Mouse (Mus musculus) heart, adult 9 months (tissue): ENCODE results near the gene Piezo1.

Source experiments
- DNase-seq, 2 experiments: peaks; one replicate each; pipeline ENCODE4 v3.0.0; 2022; ENCODE audit warnings: low spot score in 2 of 2

The Piezo1 gene

DNA sequence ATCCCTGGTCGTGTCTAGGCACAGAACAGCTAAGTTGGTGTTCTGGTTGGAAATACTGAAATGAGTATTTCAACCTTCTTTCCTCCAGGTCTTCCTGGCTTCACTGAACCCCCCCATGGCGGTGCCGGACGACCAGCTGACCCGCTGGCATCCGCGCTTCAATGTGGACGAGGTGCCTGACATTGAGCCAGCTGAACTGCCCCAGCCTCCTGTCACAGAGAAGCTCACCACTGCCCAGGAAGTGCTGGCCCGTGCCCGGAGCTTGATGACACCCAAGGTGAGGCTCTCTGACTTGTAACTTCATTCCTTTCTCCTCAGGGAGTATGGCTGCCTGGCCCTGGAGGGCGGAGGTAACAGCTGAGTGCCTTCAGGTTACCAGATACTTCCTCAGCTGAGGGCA, 20.0 kb upstream of the Piezo1 start:
- DNase-seq = no peak

DNA sequence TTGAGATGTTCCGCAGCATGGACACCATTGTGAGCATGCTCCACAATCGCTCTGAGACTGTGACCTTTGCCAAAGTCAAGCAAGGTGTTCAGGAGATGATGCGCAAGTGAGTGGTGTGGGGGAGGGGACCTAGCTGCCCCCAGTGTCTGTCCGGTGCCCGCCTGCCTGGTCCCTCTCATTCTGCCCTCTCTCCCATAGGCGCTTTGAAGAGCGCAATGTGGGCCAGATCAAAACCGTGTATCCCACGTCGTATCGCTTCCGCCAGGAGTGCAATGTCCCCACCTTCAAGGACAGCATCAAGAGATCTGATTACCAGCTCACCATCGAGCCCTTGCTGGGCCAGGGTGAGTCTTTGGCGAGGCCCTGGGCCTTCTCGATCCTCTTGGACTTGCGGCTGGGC, 18.9 kb upstream of the Piezo1 start:
- no peak for DNase-seq

DNA sequence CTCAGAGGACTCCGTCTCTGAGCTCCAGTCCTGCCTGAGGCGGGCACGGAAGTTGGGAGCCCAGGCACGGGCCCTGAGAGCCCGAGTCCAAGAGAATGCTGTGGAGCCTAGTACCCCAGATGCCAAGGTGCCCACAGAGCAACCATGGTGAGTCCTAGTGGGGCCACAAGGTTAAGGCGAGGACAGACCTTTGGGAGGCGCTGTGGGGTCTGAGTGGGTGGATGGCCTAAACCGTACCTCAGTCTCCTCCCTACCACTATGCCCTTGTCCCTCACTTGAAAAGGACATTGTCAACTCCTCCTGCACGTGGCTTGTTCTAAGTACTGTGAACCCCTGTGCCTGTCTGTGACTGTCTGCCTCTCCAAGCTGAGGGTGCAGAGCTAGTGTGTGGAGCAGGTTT, 18.2 kb upstream of the Piezo1 start:
- DNase-seq = no peak

DNA sequence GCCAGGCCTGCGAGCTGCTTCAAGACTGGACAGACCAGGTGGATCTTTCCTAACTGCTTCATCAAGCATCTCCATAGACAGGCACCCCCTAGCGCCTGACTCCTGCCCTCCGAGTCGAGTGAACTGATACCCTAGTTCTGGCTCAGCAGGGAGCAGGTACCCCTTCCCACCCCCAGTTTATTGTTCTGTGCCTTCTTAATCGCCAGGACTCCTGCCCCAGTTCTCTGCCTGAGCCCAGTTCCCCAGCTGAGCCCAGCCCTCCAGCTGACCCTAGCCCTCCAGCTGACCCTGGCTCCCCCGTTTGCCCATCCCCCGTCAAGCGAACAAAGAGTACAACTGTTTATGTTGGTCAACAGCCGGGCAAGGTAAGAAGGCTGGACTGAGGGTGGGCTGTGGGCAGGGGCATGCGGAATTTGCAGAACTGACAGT, 17.8 kb upstream of the Piezo1 start:
- DNase-seq = no peak

DNA sequence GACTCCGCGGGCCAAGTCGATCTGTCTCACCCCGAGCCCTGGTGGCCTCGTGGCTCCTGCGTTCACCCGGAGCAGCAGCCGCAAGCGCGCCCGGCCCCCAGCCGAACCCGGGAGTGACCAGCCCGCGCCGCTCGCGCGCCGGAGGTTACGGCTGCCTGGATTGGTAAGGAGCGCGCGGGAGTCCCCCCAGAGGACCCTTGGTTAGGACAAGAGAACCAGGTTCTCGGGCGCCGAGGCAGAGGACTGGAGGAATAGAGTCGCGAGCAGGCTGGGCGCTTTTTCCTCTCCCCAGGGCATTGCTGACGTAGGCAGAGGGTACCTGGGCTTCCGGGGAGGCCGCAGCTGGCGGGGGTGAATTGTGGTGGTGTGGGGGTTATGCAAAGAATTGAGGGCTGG, 17.0 kb upstream of the Piezo1 start:
- no peak for DNase-seq

DNA sequence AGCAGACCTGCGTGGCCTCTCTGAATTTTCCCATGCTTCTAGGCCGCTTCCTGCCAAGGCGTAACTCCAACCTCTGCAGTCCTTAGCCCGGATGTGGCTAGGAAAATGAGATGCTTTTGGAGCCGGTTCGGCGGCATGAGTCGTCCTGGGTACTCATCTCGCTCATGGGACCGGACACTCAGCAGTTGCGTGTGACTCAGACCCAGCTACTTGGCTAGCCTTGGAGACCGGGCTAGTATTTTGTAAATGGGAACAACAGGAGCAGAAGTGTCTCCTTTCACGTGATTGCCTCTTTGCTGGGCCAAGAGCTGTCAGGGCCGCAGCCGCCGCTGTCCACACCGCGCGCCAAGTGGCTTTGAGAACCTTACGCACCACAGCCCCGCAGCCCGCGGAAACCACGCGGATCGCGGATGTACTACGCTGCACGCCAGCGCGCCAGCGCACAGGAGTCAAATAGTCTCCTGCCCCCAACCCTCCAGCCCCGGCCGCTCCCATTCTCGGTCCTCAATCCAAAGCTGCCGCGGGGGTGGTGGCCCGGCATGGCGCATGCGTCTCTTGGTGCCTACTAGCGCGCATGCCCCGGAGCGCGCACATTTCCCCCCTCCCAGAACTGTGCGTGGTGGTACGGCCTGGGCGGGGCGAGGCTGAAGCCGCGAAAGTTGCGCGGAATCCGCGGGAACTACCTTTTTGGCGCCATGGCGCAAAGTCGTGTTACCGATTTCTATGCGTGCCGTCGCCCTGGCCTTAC, 16.4 kb upstream of the Piezo1 start, which contains the start of gene Cdt1:
TSS of gene Cdt1 (plus strand) at position 655 of the 748 bp plus-strand sequence.
- DNase-seq = peak; percentile 94 to 95

DNA sequence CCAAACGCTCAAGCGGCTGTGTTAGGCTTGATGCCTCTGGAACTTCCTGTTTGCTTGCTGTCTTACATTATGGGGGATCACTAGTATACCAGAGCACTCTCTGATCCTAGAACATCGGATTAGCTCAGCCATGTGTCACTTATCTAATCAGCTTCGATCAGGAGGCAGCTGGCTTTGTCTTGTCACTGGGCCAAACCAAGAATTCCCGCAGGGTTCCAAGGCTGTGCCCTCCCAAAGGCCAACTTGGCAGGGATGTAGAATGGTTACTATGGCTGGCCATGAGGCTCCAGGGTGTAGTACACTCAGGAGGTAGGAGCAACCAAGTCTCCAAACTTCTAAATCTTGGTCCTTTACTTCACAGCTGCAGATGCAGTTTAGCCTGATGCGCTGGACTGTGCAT, 15.6 kb upstream of the Piezo1 start:
- peak; percentile 51 to 73 for DNase-seq

DNA sequence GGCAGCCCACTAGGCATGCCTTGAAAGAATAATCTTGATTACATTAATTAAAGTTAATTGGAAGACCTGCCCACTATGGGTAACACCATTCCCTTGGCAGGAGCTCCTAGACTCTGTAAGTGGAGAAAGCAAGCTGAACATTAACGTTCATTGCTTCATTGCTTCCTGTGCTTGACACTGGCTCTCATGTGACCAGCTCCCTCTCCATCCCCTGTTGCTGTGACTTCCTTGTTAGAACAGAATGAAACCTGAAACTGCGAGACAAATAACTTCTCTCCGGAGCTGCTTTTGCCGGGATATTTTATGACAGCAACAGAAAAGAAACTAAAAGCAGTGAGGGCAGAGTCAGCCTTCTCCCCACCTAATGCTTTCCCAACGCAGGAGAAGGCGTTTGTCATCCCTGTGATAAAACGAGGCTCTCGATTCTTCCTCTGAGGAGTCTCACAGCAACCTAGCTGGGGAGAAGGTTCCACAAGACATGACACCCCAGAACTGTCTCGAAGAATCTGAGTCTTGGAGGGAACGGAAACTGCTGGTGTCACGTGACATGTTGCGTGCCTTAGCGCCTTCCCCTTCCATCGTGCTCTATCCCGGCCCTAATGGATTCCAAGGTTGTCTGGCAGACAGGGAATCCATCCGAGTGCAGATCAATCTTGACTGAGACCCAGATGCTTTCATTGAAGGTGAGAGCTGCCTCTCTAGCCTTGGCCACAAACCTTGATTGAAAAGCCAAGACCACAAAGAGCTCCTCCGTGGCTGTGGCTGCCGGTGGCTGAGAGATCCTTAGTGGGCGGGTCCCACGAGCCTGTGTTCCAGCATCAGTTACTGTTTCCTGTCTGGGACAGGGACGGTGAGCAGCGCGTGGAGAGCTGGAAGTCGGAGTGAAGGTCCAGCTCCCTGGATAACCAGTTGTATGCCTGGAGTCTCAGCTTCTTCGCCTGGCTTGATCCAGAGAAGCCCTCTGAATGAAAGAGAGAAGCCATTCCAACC, 13.5 kb upstream of the Piezo1 start:
- no peak for DNase-seq

DNA sequence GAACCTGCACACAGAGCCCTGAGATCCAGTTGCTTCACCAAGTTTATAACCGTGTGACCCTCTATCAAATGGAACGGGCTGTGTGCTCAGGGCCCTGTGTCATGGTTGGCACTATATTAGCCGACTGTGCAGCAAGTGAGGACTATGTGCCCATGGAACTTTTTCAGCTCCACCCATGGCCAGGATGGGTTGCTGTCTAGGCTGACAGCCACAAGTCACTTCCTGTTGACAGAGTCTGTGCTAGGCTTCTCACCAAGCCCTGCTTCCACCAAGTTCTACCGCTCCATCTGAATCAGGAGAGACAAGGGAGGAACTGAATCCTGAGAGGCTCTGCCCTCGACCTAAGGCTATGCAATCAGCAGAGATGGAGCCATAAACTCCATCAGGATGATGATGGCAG, 10.1 kb upstream of the Piezo1 start:
- peak in 1 of 2 experiments; percentile 52 for DNase-seq

DNA sequence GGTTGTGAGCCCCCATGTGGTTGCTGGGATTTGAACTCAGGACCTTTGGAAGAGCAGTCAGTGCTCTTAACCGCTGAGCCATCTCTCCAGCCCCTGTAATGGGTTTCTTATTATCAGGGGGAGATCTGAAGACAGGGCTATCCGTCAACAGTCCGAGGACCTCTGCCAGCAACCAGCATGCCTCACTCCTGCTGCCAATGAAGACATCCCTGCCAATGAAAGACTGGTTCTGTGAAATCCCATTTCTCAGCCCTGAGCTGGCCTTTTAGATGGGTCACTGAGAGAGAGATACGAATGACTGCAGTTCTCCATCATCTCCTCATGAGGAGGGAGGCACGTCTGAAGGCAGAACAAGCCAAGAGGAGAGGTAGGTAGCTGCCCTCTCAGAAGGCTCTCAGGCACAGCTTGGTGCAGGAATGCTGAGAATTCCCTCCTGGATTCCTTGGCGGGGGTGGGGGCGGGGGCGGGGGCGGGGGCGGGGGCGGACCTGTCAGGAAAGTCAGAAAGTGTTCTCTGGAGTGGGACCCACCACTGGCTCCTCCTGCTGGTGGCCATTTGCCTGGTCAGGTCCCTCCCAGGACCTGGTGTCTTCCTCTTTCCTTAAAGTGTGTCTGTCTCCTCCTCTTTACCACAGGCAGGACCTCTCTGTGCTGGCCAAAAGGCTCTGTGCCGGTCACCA, 7.7 kb upstream of the Piezo1 start:
- DNase-seq = no peak

DNA sequence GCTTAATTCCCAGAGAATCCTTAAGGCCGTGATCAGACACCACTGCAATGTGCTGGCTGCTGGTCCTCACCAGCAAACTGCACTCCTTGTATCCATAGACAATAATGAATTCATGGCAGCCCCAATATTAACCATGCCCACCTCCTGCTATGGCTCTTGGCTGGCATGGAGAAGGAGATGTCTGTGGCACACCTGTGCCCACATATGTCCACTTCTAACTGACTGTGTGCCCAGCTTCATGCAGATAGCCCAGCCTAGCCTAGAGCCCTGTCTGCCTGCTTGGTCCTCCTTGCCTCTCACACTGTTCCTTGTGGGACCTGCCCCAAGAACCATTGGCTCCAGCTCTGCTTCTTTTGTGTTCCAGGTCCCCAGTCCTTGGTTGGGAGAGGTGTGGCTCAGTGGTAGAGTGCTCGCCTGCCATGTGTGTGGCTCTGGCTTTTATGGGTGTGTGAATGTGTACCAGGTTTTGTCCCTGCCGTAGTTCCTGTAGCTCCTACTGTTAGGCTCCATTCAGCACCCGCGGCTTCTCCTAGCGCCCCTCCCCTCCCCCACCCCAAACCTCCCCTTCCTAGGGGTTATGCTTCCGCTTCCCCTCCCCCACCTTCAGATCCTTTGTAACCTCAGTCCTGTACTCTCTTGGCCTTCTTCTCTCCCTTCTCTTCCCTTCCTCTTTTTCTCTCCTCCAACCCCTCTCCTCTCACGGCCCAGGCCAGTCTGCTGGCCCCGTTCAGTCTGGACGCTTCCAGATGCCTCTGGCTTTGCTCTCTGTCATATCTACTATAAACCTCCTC, 6.3 kb upstream of the Piezo1 start:
- DNase-seq = no peak

DNA sequence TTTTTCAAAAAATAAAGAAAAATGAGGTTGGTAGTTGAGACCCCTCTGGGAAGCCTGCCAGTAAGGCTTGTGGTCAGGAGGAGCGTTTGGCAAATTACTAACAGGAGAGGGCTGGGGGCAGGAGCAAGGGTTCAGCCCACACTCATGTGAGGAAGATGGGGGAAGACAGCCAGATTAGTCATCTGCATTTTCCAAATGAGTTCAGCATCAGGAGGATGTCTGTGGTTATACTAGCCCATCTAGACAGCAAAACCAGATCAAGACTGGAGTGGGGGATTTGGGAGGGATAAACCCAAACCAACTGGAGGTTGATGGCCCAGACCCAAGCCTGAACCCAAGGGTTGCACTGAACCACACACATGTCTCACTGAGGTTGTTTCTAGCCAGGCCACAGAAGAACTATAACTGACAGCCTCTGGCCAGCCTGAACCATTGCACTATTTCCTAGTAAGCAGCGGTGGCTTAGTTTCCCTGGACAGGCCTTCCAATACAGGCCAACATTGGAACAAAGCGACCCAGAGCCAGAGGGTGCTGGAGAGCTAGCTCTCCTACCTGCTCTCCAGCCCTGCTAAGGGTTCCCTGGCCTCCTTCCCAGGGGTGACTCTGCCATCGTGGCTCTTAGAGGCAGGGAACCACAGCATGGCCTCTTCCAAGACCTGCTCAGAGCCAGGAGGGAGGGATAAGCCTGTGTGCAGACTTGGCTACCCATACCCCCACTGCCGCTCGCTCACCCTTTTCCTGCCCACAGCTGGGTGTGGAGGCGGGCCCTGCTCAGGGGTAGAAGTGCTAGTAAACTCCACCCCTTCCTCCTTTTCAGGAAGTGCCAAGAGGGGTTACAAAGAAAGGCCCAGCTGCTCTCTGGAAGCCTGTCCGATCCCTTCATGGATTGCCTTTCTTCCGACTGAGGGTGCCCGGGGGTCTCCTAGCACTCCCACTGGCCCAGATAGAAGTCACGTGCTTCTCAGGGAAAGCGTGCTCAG, 5.2 kb upstream of the Piezo1 start:
- DNase-seq = peak; percentile 70 to 81

DNA sequence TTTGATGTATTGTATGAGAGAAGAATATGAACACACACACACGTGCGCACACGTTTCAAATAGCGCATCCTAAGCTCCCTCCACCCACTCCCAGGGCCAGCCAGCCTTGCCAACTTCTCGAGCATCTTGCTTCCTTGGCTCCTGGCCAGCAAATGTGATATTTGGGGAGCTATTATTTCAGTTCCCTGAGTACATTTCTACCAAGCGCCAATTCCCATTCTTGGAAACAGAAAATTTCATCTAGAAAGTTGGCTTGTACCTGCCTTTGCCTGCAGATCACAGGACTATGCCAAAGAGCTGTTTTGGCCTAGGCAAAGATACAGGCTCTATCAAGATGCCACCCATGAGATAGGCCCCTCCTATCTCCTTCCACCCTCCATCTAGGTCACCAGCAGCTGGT, 3.7 kb upstream of the Piezo1 start:
- no peak for DNase-seq

DNA sequence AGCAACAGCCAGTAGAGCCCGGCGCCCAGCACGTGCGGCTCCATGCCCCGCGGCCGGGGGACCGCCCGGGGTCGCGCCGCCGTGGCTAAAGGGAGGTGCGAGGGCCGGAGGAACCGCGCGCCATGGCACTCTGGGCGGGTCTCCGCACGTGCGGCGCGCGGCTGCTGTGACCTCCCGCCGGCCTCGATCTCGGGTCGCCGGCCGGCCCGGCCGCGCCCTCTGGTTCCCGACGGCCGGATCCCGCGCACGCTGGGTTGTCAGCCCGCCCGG, 199 bp downstream of the Piezo1 start:
- no peak for DNase-seq

DNA sequence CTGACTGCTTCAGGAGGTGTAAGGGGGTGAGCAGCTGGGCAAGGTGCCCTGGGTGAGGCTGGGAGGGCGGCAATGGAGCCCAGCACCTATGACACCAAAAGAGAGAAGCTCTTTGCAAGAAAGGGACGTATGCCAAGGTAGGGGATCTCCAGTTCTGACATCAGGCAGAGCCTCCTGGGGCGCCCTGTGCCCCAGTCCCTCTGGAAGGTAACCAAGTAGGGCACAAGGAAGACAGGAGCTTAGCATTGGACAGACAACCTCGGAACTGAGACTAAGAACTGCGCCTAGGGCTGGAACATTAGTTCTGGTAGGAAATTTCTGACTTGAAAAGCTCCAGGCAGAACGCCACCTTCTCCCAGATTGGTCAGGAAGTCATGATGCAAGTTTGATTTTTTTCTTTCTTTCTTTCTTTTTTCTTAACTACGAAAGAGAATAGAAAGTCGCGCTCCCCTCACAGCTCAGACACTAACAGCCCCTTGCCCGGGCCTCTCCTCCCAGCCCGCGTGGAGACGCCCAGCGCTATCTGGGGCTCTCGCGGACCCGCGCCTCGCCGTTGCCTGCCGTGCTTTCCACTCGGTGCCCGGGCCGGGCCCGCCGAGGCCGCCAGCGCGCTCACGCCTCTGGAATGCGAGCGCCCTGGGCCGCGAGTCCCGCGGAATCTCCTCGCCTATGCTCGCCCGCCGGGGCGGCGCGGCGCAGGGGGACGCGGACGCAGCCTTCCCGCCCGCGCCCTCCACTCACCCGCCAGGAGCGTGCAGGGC, 715 bp downstream of the Piezo1 start:
- DNase-seq = no peak

DNA sequence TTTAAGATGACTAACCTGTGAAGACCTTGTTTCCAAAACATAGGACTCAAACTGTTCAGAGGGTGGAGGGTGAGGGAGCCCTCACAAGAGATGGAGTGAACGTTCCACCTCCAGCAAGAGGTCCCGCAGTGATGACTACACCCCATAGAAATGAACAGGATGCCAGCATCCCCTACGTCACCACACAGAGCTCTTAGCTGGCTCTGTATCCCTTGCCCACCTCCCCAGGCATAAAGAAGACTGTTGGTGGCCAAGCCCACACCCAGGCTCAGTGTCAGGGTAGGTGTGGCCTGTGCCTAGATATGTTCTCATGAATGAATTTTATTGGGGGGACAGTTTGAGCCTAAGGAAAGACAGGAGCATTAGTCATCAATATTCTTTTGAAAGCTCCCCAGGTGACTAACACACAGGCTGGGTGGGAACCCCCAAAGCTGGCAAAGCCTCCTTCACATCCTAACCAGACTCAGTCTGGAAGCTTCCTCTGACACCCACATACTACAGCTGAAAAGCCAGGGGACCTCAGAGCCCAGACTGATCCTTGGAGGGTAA, 2.2 kb downstream of the Piezo1 start:
- DNase-seq = no peak

DNA sequence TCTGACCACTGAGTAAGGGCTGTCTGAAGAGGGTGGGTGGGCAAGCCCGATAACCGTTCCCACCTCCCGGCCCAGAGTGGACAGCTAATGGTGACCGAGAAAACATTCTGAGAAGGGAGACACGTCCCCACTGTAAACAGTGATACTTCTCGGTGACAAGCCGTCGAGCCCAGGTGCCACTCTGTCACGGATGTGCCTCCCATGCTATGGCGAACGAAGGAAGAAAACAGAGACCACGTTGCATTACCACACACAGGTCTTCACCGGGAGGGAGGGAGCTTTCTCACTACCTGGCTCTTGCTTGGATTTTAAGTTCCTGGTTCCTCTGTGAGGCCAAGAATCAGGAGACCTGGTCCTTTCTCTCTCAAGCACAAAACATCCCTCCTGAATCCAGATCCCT, 2.8 kb downstream of the Piezo1 start:
- no peak for DNase-seq

DNA sequence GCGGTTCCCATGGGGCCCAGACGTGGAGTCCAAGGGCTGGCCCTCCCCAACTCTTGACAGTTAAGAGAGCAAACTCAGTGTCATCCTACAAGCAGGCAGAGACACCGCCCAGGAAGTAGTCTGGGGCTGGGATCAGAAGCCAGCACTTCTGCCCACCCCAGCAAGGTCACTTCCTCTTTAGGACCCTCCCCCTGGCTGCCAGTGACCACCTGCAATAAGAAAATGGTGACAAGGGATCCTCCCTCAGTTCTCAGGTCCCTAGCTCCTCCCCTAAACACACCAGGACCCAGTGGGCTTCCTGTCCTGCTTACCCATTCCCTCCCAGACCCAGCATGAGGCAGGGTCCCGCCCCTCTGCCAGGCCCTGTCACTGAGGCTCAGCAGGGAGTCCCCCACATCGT, 3.3 kb downstream of the Piezo1 start:
- peak; percentile 41 to 61 for DNase-seq

DNA sequence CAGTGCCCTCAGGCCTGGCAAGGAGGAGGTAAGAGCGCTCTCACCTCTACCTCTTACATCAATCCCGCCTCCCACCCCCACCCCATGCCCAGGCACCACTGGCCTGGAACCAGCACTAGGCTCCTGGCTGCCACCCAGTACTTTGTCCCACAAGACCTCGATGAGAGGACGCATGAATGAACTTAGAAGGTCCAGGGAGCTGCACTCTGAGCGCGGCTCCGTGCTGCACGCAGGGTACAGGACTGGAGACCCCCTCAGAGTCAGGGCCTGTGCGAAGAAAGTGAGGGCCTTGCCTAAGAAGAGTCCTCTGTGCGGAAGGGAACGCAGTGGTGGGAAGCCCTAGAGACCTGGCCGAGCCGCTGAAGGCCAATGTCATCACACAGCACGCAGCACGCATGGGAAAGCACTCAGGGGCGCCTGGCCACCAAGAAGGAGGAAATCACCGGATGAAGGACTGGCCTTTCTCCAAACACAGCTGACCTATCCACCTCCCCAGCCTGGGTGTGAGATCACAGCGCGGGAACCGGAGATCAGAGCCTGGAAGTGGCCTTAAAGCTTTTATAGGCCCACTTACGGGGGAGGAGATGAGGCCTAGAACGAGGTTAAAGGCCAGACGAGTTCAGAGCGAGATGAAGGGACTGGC, 4.2 kb downstream of the Piezo1 start:
- peak; percentile 85 to 86 for DNase-seq
